Mouse (Mus musculus) midbrain, embryonic 10.5 days (tissue): Measurements from ENCODE around the gene Rps6ka4. TPM values are rescaled to one million over a fixed set of nuclear protein-coding genes. Genes with fewer than 3 reads are reported as not detected.

Experiments used
- DNase-seq: peaks from one replicate; pipeline ENCODE4 v3.0.0-alpha.2; 2017; ENCODE audit warnings: low spot score
- H3K27ac ChIP-seq: fragments of 300-500 bp; sonication (generic); replicated peaks from 2 replicates; pipeline ENCODE4 v1.5.1; 2016; ENCODE audit warnings: mild to moderate bottlenecking
- H3K27me3 ChIP-seq: fragments of 300-500 bp; sonication (generic); 2 replicates; pipeline ENCODE4 v1.6.1; 2016; ENCODE audit warnings: low read depth, mild to moderate bottlenecking; ENCODE audit not compliant: poor library complexity, severe bottlenecking
- H3K36me3 ChIP-seq: fragments of 300-500 bp; sonication (generic); 2 replicates; pipeline ENCODE4 v1.6.1; 2016; ENCODE audit warnings: mild to moderate bottlenecking, moderate library complexity
- H3K4me1 ChIP-seq: fragments of 300-500 bp; sonication (generic); 2 replicates; pipeline ENCODE4 v1.6.1; 2016
- H3K4me3 ChIP-seq: fragments of 300-500 bp; sonication (generic); 2 replicates; pipeline ENCODE4 v1.5.1; 2016; ENCODE audit warnings: mild to moderate bottlenecking, moderate library complexity
- H3K9me3 ChIP-seq: fragments of 300-500 bp; sonication (generic); replicated peaks from 2 replicates; pipeline ENCODE4 v1.6.1; 2016; ENCODE audit warnings: mild to moderate bottlenecking
- WGBS: fragments of 180-500 bp; shearing (Covaris S2); methylation state at CpG from one replicate; pipeline ENCODE4 v1.1.7; 2016; 5-methylcytosine and 5-hydroxymethylcytosine counted together
- polyA plus RNA-seq: library from polyadenylated mRNA; unstranded; fragments of >200 nt; fragmentation: Nextera tagmentation; extraction: Ambion mirVana; gene quantifications from 2 replicates; pipeline ENCODE4 v1.2.1, GENCODE M21; 2016

Gene Rps6ka4
- polyA plus RNA-seq, 1 experiment from 2014 or later: 5.0 TPM

DNA sequence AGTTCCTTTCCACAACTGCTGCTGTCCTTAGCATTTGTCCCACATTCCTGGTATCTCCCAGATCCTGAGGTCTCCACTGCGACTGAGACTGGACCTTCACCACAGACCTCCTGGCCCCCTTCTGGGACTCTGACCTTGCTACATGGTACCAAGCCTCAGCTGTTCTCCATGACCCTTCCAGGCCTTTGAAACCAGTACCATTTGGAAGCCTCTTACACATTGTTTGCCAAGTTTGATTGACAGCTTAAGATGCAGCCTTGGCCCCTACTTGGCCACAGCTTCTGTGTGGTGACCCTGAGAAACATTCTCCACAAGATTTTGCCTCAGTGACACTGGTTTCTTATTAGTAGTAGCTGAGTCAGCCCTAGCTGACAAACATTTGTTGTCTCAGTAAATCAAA lies 1.9 kb upstream of the Rps6ka4 start:
- WGBS: 60% methylated on average over 1 of the region's 1 CpGs
- Histone ChIP-seq H3K9me3 (no peaks in the 10 kb centered on the region), H3K36me3 (no peaks in the 10 kb centered on the region), H3K27ac (no peak overlapping the region), H3K4me1 (peaks cover 22% of the 10 kb centered on the region), H3K4me3 (no peak overlapping the region), H3K27me3 (peaks cover 100% of the 10 kb centered on the region)
- DNase-seq: no peak

DNA sequence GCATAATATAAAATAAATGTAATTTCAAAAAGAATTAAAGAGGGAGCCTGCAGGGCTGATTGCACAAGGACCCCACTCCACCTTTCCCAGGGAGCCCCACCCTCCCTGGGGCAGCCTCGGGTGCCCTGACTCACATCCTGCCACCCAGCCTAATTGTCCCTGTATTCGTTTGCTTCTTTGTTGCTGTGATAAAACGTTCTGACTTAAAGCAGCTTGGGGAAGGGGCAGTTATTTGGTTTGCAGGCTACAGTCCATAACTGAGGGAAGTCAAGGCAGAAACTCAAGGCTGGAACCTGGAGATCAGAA lies 809 bp upstream of the Rps6ka4 start:
- peaks cover 22% of the 10 kb centered on the region for H3K4me1 ChIP-seq
- DNase-seq: no peak
- no peaks in the 10 kb centered on the region for H3K36me3 ChIP-seq
- H3K4me3 ChIP-seq: no peak overlapping the region
- no peaks in the 10 kb centered on the region for H3K9me3 ChIP-seq
- WGBS: 31% methylated on average over 3 of the region's 3 CpGs
- H3K27me3 ChIP-seq: peaks cover 100% of the 10 kb centered on the region
- H3K27ac ChIP-seq: no peak overlapping the region

DNA sequence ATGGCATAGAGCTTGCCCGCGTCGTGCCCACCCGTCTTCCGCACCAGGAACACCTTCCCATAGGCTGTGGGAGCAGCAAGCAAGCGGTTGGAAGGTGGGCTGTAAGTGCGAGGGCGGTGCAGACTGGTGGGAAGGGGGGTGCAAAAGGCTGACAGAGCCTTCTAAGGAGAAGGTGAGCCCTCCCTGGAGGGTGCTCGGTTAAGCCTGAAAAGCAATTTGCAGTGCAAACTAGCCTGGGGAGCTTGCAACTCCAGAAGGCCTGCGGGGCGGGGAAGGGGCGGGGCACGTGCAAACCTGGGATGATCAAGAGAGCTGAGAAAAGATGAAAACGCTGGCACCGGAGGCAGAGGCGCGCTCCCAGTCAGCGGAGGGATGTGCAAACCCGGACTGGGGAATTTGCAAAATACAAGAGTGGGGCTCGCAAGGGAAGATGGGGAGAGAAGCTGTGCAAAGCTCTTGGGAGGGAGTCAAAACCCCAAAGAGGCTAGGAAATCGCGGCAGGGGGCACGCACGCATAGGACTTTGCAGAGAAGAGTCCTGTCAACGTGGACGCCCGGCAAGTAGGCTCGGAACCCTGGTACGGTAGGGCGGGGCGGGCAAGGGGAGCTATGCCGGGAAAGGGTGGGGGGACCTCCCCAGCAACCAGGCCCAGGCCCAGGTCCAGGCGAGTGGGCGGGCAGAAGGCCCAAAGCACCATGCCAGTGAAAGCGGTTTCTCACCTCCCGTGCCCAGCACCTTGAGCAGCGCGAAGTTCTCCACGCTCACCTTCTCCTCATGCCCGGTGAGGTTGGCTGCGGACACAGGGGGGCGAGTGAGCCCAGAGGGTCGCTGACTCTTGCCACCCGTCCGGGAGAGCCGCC lies 591 bp downstream of the Rps6ka4 start:
- WGBS: under 1% methylated on average over 46 of the region's 46 CpGs
- Histone ChIP-seq H3K4me3 (peak overlapping the region; percentile 71), H3K27ac (peak overlapping the region; percentile 77), H3K27me3 (peaks cover 100% of the 10 kb centered on the region), H3K9me3 (no peaks in the 10 kb centered on the region), H3K4me1 (peaks cover 22% of the 10 kb centered on the region), H3K36me3 (no peaks in the 10 kb centered on the region)
- DNase-seq: peak; percentile 46

DNA sequence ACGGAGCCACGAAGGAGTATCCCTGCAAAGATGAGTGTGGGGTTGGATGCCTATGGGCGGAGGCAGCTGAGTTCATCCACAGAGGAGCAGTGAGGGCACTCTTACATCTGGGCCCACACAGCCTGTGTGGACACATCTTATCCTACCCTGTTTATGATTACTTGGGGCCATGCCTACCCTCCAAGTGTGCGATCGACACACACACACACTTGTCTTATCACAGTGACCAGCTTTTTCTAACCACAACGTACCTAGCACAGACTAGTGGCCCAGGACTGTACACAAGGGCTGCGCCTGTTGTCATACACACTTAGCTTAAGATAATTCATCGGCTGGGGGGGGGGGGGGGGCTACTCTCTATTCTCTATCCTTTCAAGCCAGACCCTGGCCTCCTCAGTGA lies 8.1 kb downstream of the Rps6ka4 start:
- WGBS: 89% methylated on average over 8 of the region's 8 CpGs
- Histone ChIP-seq H3K4me3 (no peak overlapping the region), H3K36me3 (no peaks in the 10 kb centered on the region), H3K9me3 (no peaks in the 10 kb centered on the region), H3K27me3 (peaks cover 97% of the 10 kb centered on the region), H3K4me1 (peaks cover 33% of the 10 kb centered on the region), H3K27ac (no peak overlapping the region)
- no peak for DNase-seq

DNA sequence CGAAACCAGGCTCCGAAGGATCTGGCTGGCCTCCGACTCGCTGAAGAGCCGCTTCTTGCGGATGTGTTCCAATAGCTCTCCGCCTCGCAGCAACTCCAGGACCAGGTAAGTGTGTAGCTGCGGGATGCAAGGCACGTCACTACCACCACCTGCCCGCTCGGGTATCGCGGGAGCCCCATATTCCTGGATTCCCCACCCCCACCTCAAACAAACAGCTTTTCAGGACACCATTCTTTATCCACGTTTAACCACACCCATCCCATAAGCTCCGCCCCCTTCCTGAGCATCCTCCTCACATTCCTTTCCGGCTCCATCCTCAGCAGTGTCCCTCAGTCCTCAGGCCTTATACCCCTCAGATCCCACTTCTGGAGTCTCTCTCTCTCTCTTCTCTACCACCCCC lies 9.1 kb downstream of the Rps6ka4 start:
- Histone ChIP-seq H3K27me3 (peaks cover 92% of the 10 kb centered on the region), H3K36me3 (no peaks in the 10 kb centered on the region), H3K4me1 (peaks cover 33% of the 10 kb centered on the region), H3K9me3 (no peaks in the 10 kb centered on the region), H3K4me3 (peak overlapping the region; percentile 56), H3K27ac (no peak overlapping the region)
- no peak for DNase-seq
- WGBS: under 1% methylated on average over 17 of the region's 17 CpGs

DNA sequence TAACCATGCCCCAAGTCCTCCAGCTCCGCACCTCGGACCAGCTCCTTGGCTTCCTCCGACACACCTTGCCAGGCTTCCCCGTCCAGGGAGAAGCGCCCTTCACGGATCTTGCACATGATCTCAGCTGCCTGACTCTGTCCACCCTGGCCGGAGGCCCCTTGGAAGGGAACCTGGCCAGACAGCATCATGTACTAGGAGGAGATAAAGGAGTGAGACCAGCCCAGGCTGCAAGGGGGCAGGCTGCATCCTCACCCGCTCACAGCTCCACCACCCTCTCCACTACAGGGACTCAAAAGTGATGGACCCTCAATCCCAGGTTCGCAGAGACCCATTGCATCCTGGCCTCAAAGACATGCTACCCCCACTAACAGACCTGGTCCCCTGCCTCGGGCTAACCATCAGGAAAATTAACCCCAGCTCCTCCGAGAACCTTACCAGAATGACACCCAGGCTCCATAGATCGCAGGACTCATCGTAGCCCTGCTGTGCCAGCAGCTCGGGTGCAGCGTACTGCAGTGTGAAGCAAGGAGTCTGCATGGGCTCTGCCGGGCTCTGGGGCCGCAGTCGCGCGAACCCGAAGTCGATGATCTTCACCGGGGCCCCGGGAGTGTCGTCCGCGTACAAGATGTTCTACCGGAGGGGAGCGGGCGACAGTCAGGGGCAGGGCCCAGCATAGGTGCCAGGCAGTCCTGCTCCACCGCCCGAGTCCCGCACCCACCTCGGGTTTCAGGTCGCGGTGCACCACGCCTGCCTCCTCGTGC lies 9.7 kb downstream of the Rps6ka4 start:
- Histone ChIP-seq H3K27ac (no peak overlapping the region), H3K27me3 (peaks cover 86% of the 10 kb centered on the region), H3K9me3 (no peaks in the 10 kb centered on the region), H3K4me3 (peak overlapping the region; percentile 56), H3K36me3 (no peaks in the 10 kb centered on the region), H3K4me1 (peaks cover 33% of the 10 kb centered on the region)
- DNase-seq: no peak
- 2% methylated on average over 38 of the region's 38 CpGs for WGBS

DNA sequence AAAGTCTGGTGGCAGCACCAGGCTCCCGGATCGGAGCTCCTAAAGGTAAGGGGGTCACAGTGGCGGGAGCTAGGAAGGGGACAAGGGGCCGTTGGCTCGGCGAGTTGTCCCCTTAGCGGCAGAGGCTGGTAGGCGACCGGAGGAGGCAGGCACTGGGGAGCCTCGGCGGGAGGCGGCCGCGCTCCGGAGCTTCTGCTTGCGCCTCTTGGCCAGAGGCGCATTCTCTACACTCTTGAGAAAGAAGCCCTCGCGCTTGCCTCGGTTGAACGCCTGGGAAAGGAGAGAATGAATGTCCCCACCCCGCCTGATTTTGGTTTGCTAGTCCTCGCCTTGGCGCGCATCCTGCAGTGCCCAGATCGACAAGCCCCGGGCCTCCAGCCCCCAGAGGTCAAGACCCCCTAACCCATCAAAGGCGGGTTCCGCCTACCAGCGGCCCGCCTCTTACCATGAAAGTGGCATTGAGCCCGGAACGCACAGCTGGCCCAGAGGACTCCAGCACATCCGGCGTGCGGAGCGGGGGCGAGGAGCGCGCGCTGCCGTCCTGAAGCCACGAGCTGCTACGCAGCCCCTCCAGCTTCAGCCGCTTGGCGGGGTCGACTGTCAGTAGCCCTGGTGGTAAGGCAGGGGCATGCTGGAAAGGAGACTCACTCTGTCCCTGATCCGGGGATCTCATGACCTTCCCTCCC lies 10.4 kb downstream of the Rps6ka4 start:
- Histone ChIP-seq H3K36me3 (no peaks in the 10 kb centered on the region), H3K27me3 (peaks cover 79% of the 10 kb centered on the region), H3K4me3 (peak overlapping the region; percentile 56), H3K27ac (no peak overlapping the region; the same call in 1 of the 2 replicates), H3K4me1 (peaks cover 33% of the 10 kb centered on the region), H3K9me3 (no peaks in the 10 kb centered on the region)
- WGBS: under 1% methylated on average over 48 of the region's 48 CpGs
- peak; percentile 77 for DNase-seq

DNA sequence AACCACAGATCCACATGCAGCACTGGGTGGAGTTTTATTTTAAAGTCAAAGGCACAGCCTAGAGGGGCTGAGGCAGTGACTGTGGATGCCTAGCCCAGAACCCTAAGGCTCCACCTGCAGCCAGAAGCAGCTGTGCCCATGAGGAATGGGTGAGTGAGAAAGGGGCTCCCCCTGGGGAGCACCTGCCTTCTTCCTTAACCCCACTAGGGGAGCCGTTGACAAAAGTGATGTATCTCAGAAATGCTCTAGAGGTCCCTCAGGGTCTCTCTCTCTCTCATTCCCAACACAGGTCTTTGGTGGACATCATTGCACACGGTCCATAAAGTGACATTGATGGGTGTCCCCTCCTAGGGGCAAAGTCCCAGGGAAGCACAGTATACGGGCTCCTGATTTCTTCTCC lies 11.4 kb downstream of the Rps6ka4 start:
- Histone ChIP-seq H3K9me3 (no peaks in the 10 kb centered on the region), H3K36me3 (no peaks in the 10 kb centered on the region), H3K27me3 (peaks cover 70% of the 10 kb centered on the region), H3K27ac (no peak overlapping the region), H3K4me3 (peak overlapping the region; percentile 56), H3K4me1 (peaks cover 33% of the 10 kb centered on the region)
- WGBS: 17% methylated on average over 3 of the region's 3 CpGs
- DNase-seq: no peak

DNA sequence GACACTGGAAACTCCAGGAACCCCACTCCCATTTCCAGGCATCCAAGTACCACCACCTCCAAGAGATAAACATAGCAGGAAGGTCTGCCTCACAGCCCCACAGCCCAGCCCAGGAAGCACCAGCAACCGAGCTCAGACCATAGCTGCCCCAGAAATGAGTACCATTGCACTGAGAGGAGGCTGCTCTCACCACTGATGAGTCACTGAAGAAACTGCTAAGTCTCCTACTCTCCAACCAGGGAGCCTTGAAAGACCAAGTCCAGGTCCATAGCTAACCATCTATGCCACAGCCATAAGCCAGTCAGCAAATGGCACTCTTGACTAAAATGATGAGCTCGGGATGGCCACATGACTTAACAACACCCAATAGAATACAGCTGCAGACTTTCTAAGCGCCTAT lies 13.8 kb downstream of the Rps6ka4 start:
- DNase-seq: no peak
- H3K27ac ChIP-seq: no peak overlapping the region
- H3K9me3 ChIP-seq: no peaks in the 10 kb centered on the region
- 93% methylated on average over 3 of the region's 3 CpGs for WGBS
- no peak overlapping the region for H3K4me3 ChIP-seq
- H3K4me1 ChIP-seq: peaks cover 28% of the 10 kb centered on the region
- peaks cover 54% of the 10 kb centered on the region for H3K27me3 ChIP-seq
- H3K36me3 ChIP-seq: no peaks in the 10 kb centered on the region

DNA sequence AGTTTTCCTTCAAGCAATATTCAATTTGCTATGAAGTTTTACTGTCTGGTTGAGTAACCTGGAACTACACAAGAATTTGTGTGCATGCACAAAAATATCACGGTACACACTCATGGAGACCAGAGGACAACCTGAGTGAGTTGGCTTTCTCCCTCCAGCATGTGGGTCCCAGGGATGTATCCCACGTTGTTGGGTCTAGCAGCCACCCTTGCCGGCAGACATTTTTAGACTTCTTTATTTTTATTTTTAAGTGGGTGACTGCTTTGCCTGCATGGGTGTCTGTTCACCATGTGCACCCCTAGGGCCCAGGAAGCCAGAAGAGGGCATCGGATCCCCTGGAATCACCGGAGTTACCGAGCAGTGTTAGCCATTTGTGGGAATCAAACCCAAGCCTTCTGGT lies 15.1 kb downstream of the Rps6ka4 start:
- DNase-seq: no peak
- Histone ChIP-seq H3K36me3 (no peaks in the 10 kb centered on the region), H3K4me3 (no peak overlapping the region), H3K9me3 (0 out of 2 replicates have a peak, but pooled peaks cover 5% of the 10 kb centered on the region), H3K4me1 (peaks cover 15% of the 10 kb centered on the region), H3K27ac (no peak overlapping the region), H3K27me3 (peaks cover 41% of the 10 kb centered on the region)
- 87% methylated on average over 6 of the region's 6 CpGs for WGBS

DNA sequence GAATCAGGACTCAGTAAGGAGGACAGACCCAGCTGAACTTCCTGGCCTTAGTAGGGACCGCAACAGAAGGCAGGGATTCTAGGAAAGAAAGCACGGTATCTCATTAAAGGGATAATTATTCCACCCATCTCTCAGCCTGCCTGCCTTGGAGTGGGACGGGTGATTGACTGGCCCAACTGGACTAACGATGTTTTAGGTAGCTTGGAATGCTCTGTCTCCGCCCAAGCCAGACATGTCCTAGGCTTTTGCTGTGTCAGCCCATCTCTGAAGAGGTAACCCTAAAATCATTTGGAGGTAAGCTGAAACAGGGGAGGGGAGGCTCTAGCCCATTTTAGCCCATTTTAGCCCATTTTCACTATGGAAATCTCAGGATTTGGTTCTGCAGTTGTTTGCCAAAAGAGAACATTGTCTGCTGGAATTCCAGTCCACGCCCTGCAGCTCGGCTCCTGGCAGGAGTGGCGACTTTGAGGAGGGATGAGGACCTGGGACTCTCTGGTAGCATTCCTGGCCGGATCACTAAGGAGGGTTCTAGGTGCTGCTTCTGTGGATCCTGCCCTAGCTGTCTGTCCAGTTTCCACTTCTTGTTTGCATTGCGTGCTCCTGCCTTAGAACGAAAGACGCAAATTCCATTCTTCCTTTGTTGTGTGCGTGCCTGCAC lies 19.8 kb downstream of the Rps6ka4 start:
- peaks cover 6% of the 10 kb centered on the region; the same call in 1 of the 2 replicates for H3K27me3 ChIP-seq
- H3K36me3 ChIP-seq: no peaks in the 10 kb centered on the region
- no peak overlapping the region for H3K4me3 ChIP-seq
- 0 out of 2 replicates have a peak, but pooled peaks cover 5% of the 10 kb centered on the region for H3K9me3 ChIP-seq
- H3K27ac ChIP-seq: no peak overlapping the region
- WGBS: 86% methylated on average over 13 of the region's 13 CpGs
- H3K4me1 ChIP-seq: peaks cover 12% of the 10 kb centered on the region
- no peak for DNase-seq

DNA sequence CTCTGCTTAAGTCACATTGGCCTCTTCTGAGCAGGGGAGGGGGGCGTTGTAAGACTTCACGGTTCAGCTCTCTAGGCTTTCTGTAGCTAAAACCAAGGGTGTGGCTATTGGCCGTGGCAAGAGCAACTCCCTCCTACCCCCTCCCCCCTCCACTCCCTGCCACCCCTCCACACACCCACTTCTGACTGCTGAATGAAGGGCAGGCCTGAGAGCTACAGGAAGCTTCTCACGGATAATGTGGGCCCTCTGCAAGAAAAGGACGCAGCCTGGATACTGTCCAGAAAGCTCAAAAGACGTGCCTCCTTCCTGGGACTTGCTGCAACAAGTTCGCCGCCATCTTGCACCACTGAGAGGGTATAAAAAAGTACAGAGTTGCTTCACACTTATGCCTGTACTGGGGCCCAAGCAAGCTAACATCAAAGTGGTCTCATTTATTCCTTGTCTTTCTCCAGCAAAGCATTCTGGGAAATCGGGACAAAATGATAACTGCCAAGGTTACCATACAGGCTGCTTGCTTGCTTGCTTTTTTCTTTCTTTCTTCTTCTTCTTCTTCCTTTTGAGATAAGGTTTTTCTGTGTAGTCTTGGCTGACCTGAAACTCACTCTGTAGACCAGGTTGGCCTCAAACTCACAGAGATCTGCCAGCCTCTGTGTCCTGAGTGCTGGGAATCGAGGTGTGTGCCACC lies 21.2 kb downstream of the Rps6ka4 start:
- H3K27me3 ChIP-seq: peaks cover 6% of the 10 kb centered on the region; the same call in 1 of the 2 replicates
- no peaks in the 10 kb centered on the region for H3K36me3 ChIP-seq
- peak overlapping the region; percentile 2; the same call in 1 of the 2 replicates for H3K4me3 ChIP-seq
- peaks cover 16% of the 10 kb centered on the region for H3K4me1 ChIP-seq
- no peak for DNase-seq
- 44% methylated on average over 10 of the region's 10 CpGs for WGBS
- H3K9me3 ChIP-seq: 0 out of 2 replicates have a peak, but pooled peaks cover 5% of the 10 kb centered on the region
- H3K27ac ChIP-seq: peak overlapping the region; percentile 9; the same call in 1 of the 2 replicates
